Mouse (Mus musculus) embryonic fibroblast, embryonic 13.5 days (primary cell): ENCODE data around the gene Zscan12. TPM values are rescaled to one million over a fixed set of nuclear protein-coding genes. Genes with fewer than 3 reads are reported as not detected.

ENCODE experiments used
- H3K27ac ChIP-seq: 2 replicates; pipeline ENCODE4 v1.5.1; 2012; ENCODE audit warnings: low read length, control low read depth, inconsistent platforms; ENCODE audit not compliant: insufficient read depth
- H3K4me1 ChIP-seq: 2 replicates; pipeline ENCODE4 v1.6.1; 2011; ENCODE audit warnings: low read length; ENCODE audit not compliant: control insufficient read depth, insufficient read depth
- H3K4me3 ChIP-seq: 2 replicates; pipeline ENCODE4 v1.5.1; 2011; ENCODE audit warnings: mild to moderate bottlenecking, control low read depth, low read length; ENCODE audit not compliant: insufficient read depth
- CTCF ChIP-seq: IDR thresholded peaks from 2 replicates; pipeline ENCODE4 v1.5.1; 2011; ENCODE audit warnings: mild to moderate bottlenecking, control low read depth, low read length, moderate library complexity, borderline replicate concordance; ENCODE audit not compliant: insufficient read depth
- POLR2A ChIP-seq: IDR thresholded peaks from 2 replicates; pipeline ENCODE4 v1.6.1; 2011; ENCODE audit warnings: low read depth, mild to moderate bottlenecking, control low read depth, low read length, moderate library complexity
- polyA plus RNA-seq: library from polyadenylated mRNA; stranded (reverse); fragments of >200 nt; gene quantifications from 2 replicates; pipeline ENCODE4 v1.2.4, GENCODE M21; 2011; ENCODE audit warnings: low read depth; ENCODE audit not compliant: missing spikeins, insufficient read length

The Zscan12 gene
- polyA plus RNA-seq, 1 experiment: 8.7 TPM

DNA sequence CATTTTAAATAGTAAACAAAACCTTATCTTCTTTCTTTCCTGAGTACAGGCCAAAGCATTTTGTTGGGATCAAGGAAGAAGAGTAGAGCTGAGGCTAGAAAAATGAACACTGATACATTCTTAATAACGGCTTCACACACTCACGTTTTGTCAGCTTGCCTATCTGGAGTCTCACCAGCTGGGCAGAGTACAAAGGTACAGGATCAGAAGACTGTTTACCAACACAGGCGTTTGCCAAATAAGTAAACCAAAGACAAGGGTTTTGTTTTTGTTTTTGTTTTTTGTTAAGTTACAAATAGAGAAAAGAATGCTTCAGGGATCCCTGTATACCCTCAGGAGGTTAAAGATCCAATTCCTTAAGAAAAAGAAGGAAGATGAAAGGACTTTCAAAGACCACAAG is 38.5 kb downstream of the Zscan12 start:
- TF ChIP-seq CTCF: no peak
- TF ChIP-seq POLR2A: no peak
- no peak overlapping the region for H3K27ac ChIP-seq
- peak overlapping the region; percentile 73 for H3K4me3 ChIP-seq
- no peaks in the 10 kb centered on the region for H3K4me1 ChIP-seq

DNA sequence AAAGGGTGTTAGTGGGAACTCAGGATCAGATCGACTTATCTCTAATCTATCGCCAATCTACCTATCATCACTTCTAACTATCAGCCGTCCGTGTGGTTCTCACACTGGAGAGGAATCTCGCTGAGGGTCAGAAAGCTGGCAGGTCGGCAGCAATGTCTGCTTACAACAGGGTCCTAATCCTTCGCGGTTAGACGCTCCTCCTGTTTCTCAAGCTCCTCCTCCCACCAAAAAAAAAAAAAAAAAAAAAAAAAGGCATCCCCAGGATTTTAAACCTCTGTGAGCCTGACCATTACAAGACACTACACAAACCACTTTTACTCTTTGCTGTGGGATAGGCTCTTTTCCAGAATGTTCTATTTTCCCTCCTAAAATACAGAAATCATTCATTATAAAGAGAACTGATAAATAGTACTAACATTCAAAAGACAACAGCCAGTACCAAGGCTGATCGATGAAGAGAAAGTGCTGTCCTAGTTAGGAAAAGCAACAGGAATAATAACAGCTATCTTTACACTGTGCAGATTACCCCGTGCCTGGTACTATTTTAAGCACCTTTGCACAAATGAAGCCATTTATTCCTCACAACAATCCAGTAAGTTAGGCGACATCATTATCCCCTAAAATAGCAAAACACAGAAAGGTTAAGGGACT is 39.1 kb downstream of the Zscan12 start:
- H3K27ac ChIP-seq: no peak overlapping the region
- no peaks in the 10 kb centered on the region for H3K4me1 ChIP-seq
- peak overlapping the region; percentile 73 for H3K4me3 ChIP-seq
- TF ChIP-seq CTCF (no peak), POLR2A (no peak)

DNA sequence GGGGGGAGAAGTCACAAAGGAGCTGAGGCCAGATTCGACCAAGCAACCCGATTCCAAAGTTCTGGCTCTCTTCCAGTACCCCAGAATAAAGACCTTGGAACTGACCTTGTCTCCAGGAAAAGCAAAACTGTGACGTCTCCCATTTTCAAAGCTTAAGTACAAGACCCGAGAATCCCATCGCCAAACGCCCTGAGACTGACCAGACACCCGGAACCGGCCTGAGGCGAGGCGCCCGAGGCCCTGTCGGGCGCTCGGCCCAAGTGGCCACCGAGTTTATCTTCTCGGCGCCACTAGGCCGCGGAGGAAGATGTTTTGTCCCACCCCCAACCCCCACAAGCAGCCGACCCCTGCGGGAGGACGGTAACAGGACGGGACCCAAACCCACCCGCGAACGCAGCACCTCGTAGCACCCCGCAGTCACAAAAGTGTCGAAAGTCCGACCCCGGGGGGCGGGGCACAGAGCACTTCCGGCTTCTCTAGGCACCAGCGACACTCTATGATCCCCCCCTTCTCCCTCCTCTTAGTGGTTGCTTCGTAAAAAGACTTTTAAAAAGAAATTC is 39.7 kb downstream of the Zscan12 start, which contains the start of gene Zkscan3:
TSS of gene Zkscan3 (minus strand) at position 469 of the 560 bp plus-strand sequence.
- H3K27ac ChIP-seq: no peak within 1 kb of the TSS
- TF ChIP-seq POLR2A (peak; percentile 82), CTCF (no peak)
- H3K4me3 ChIP-seq: peak within 1 kb of the TSS; percentile 73
- no peaks in the 10 kb centered on the region for H3K4me1 ChIP-seq

DNA sequence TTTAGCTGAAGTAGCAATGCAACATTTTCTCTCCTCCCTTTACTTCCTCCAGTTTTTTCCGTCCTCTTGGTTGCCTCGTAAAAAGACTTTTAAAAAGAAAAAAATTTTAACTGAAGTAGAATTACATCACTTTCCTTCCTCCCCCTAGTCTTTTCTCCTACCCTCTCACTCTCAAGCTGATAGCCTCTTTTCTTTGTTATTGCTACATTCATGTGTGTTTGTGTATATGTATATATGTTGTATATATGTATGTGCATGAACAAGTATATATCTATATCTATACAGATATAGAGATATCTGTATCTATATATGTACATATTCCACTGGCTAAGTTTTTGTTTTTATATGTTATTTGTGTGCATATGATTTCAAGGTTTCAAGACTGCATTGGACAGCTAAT is 40.2 kb downstream of the Zscan12 start:
- no peak overlapping the region for H3K27ac ChIP-seq
- TF ChIP-seq POLR2A (no peak), CTCF (no peak)
- H3K4me3 ChIP-seq: no peak overlapping the region
- H3K4me1 ChIP-seq: no peaks in the 10 kb centered on the region

DNA sequence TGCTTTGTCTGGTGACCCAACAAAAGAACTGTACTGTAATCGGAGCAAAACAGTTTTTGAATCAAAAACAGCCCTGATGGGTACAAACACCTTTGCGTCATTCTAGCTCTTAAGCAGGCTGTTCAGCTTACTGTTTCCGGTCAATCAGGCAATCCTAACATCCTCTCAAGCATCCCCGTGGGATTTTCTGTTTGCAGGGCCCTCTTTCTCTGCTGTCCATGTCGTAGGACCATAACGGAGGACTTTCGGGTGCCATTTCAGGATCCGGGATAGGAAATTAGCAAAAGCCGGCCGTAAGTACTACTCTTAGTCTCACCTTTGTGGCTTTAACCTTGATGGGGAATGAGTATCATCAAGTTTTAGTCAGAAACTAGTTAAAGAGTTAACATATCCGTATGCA is 44.7 kb downstream of the Zscan12 start:
- Histone ChIP-seq H3K4me3 (no peak overlapping the region), H3K4me1 (no peaks in the 10 kb centered on the region), H3K27ac (no peak overlapping the region)
- TF ChIP-seq CTCF (no peak), POLR2A (no peak)

DNA sequence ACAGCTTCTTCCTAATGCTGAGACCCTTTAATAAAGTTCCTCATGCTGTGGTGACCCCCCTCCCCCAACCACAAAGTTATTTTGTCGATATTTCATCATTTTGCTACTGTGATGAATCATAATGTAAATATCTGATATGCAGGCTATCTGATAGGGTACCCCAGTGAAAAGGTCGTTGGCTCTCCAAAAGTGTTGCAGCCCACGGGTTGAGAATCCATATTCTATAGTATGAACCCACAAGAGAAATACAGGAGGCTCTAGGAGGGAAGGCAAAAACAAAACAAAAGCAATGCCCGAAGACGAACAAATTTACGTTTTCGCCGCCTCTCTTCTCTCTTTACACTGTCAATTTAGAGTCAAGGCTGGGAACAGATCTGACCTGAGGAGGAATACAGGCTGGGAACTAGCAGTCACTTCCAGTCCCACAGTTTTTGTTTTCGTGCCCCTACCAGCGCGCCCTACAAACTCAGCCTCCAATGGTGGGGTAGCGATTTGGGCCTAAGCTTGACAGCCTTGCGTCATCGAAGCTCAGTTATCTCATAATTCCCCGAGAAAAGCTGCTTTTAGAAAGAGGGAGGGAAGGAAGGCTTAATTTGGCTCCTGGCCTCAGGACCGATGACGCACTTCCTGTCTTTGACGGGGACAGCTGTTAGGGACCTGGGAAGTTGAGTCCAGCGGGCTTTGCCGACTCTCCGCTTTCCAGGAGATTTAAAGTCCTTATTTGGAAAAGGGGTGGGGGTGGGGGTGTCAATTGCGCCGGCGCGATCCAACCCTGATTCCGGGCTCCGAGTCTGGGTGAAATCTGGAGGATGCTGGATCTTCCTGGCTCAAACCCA is 45.6 kb downstream of the Zscan12 start:
- no peaks in the 10 kb centered on the region for H3K4me1 ChIP-seq
- peak overlapping the region; percentile 62 for H3K27ac ChIP-seq
- TF ChIP-seq POLR2A (peak; percentile 62), CTCF (no peak)
- peak overlapping the region; percentile 33 for H3K4me3 ChIP-seq

DNA sequence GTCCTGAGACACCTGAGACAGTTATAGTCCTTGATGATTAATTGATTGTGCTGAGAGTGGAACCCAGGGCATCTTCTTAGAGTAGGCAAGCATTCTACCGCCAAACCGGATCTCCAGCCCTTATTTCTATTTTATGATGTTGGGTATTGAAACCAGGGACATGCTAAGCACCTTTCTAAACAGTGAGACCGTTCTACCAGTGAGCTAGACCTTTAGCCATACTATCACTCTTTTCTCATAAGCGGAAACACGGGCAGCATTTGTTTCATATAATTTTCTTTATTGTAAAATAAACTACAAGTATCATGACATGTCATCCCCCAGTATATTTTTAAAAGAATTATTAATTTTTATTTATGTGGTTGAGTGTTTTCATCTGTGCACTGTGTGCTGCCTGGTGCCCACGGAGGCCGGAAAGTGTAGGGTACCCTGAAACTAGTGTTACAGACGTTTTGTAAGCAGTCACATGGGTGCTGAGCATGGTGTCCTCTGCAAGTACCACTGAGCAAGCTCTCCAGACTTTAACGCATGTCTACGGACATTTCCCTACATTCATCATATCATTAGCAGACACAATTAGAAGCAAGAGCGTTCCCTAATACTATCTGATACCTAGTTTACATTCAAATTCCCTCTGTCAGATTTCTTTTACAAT is 46.3 kb downstream of the Zscan12 start:
- no peak for TF ChIP-seq POLR2A
- TF ChIP-seq CTCF: no peak
- Histone ChIP-seq H3K4me3 (peak overlapping the region; percentile 33), H3K4me1 (no peaks in the 10 kb centered on the region), H3K27ac (no peak overlapping the region)

DNA sequence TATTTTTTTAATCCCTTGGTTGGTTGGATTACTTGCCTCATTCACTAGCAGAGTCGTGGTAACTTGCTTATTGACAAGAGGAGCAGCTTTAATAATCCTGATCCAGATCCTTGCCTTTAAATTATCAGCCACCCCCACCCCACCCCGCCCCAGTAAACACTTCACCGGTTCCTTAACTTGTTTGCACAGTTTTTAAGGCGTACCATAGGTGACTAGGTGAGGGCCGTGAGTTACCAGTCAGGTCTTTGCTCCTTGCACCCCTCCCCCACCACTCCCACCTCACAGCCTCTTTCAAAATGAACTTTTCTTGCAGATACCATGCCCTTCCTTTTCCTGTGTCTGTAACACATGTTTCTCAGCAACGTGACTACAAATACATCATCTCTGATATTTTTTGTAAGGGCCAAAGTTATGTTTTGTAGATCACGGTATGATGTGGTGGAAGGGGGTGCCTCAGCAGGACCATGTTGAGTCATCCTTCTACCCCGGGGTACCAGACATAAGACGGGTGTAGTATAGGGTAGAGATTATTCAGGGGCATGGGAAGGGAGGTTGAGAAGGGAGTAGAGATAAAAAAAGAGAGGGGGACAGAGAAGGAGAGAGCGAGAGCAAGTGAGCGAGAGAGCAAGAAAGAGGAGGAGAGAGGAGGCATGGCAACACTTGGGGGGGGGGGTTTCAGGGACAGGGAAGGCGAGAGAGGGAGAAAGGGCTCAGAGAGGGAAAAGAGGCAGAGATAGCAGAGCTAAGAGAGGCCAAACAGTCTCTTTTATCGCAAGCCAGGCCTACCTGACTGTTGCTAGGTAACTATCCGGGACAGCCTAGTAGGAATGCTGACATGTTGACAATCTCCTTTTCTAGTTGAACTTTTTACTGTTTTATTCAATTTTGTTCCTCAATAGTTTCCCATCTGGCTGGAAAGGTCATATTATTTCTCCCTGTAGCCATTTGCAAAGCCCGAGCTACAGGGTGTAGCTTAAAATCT is 51.9 kb downstream of the Zscan12 start:
- no peak for TF ChIP-seq CTCF
- no peak for TF ChIP-seq POLR2A
- H3K27ac ChIP-seq: no peak overlapping the region
- H3K4me1 ChIP-seq: peaks cover 5% of the 10 kb centered on the region
- no peak overlapping the region for H3K4me3 ChIP-seq
